Mouse (Mus musculus): ENCODE measurements around the gene Ppp2r3c. TPM values are rescaled to one million over a fixed set of nuclear protein-coding genes. Genes with fewer than 3 reads are reported as not detected.

Ppp2r3c gene
- polyA plus RNA-seq, 1 experiment from 2014 or later, result 15.6 TPM

- no peak overlapping the region for H3K4me3 ChIP-seq (ENCODE audit: low read depth, low read length)
- no peaks in the 10 kb centered on the region for H3K27me3 ChIP-seq (replicated peaks; ENCODE audit: control insufficient read depth, insufficient read depth, low read length)
- ATAC-seq (replicated peaks; ENCODE audit: low FRiP score, low TSS enrichment, low read depth) (no peak), DNase-seq (ENCODE audit: low spot score) (no peak)
- H3K36me3 ChIP-seq (ENCODE audit: control insufficient read depth, insufficient read depth, low read length), result 0 out of 2 replicates have a peak, but pooled peaks cover 5% of the 10 kb centered on the region
- H3K27ac ChIP-seq (ENCODE audit: low read depth), result no peak overlapping the region
- WGBS, result 83% methylated on average over 7 of the region's 7 CpGs
- H3K9ac ChIP-seq (ENCODE audit: low read length), result no peak overlapping the region
- no peaks in the 10 kb centered on the region for H3K9me3 ChIP-seq (ENCODE audit: control insufficient read depth, low read length)
- H3K4me2 ChIP-seq (ENCODE audit: low read length), result no peak overlapping the region
- H3K4me1 ChIP-seq (replicated peaks; ENCODE audit: control insufficient read depth, insufficient read depth, low read length), result no peaks in the 10 kb centered on the region
Measured at GRCm38 (mm10) chr12:55325702-55326101, 22.9 kb upstream of the Ppp2r3c start.

- no peak overlapping the region for H3K4me3 ChIP-seq (ENCODE audit: low read depth, low read length)
- H3K27me3 ChIP-seq (replicated peaks; ENCODE audit: control insufficient read depth, insufficient read depth, low read length), result no peaks in the 10 kb centered on the region
- peak overlapping the region; percentile 24; the same call in 1 of the 2 replicates for H3K27ac ChIP-seq (ENCODE audit: low read depth)
- H3K9ac ChIP-seq (ENCODE audit: low read length), result no peak overlapping the region
- no peak overlapping the region for H3K4me2 ChIP-seq (ENCODE audit: low read length)
- H3K4me1 ChIP-seq (replicated peaks; ENCODE audit: control insufficient read depth, insufficient read depth, low read length), result no peaks in the 10 kb centered on the region
- DNase-seq (ENCODE audit: low spot score) (no peak), ATAC-seq (replicated peaks; ENCODE audit: low FRiP score, low TSS enrichment, low read depth) (no peak)
- WGBS, result 84% methylated on average over 18 of the region's 18 CpGs
- peaks cover 10% of the 10 kb centered on the region; the same call in 1 of the 2 replicates for H3K36me3 ChIP-seq (ENCODE audit: control insufficient read depth, insufficient read depth, low read length)
- H3K9me3 ChIP-seq (ENCODE audit: control insufficient read depth, low read length), result no peaks in the 10 kb centered on the region
Measured at GRCm38 (mm10) chr12:55321642-55322291, 19.0 kb upstream of the Ppp2r3c start.

DNA sequence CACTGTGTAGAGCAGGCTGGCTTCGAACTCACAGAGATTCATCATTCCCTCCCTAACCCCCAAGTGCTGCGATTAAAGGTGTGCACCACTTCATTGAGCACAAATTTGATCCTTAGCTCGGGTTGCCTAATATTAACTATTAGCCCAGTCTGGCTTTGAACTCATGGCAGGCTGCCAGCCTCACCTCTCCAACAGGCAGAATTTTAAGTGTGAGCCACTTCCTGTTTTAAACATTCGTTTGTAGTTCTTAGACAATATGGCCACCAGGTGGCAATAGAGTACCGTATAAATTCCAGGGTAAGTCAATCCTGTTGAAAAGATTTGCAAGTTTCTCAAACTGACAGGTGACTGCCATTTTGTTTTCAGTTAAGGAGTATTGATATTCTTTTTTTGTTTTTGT is 12.4 kb upstream of the Ppp2r3c start:
- H3K27me3 ChIP-seq (replicated peaks; ENCODE audit: control insufficient read depth, insufficient read depth, low read length), result no peaks in the 10 kb centered on the region
- H3K4me2 ChIP-seq (ENCODE audit: low read length), result no peak overlapping the region
- no peaks in the 10 kb centered on the region for H3K9me3 ChIP-seq (ENCODE audit: control insufficient read depth, low read length)
- no peak for ATAC-seq (replicated peaks; ENCODE audit: low FRiP score, low TSS enrichment, low read depth)
- H3K9ac ChIP-seq (ENCODE audit: low read length), result no peak overlapping the region
- H3K36me3 ChIP-seq (ENCODE audit: control insufficient read depth, insufficient read depth, low read length), result peaks cover 10% of the 10 kb centered on the region
- H3K4me3 ChIP-seq (ENCODE audit: low read depth, low read length), result no peak overlapping the region
- no peak overlapping the region for H3K27ac ChIP-seq (ENCODE audit: low read depth)
- peak; percentile 78 for DNase-seq (ENCODE audit: low spot score)
- WGBS, result 45% methylated on average over 5 of the region's 5 CpGs
- H3K4me1 ChIP-seq (replicated peaks; ENCODE audit: control insufficient read depth, insufficient read depth, low read length), result no peaks in the 10 kb centered on the region

GRCm38 (mm10) chr12:55313901-55314300 is 11.1 kb upstream of the Ppp2r3c start:
- Histone ChIP-seq H3K27me3 (replicated peaks; ENCODE audit: control insufficient read depth, insufficient read depth, low read length) (no peaks in the 10 kb centered on the region), H3K4me3 (ENCODE audit: low read depth, low read length) (no peak overlapping the region), H3K27ac (ENCODE audit: low read depth) (no peak overlapping the region), H3K9me3 (ENCODE audit: control insufficient read depth, low read length) (no peaks in the 10 kb centered on the region), H3K36me3 (ENCODE audit: control insufficient read depth, insufficient read depth, low read length) (peaks cover 13% of the 10 kb centered on the region), H3K4me2 (ENCODE audit: low read length) (no peak overlapping the region), H3K9ac (ENCODE audit: low read length) (no peak overlapping the region), H3K4me1 (replicated peaks; ENCODE audit: control insufficient read depth, insufficient read depth, low read length) (no peaks in the 10 kb centered on the region)
- 93% methylated on average over 5 of the region's 5 CpGs for WGBS
- ATAC-seq (replicated peaks; ENCODE audit: low FRiP score, low TSS enrichment, low read depth), result no peak
- DNase-seq (ENCODE audit: low spot score), result no peak

DNA sequence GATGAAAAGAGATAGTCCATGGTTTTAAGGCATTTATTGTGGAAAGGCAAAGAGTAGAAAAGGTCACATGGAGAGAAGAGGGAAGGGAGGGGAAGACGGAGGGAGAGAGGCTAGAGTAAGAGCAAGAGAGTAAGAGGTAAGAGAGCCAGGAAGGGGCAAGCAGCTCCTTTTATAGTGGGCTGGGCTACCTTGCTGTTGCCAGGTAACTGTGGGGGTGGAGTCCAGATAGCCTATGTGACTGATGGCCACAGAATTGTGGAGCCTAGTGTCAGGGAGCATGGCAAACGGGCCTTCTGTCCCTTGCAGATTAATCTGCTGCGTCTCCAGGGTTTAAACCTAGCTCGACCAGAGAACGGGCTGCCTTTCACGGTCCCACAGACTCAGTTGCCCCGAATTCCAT is 9.0 kb upstream of the Ppp2r3c start:
- DNase-seq (ENCODE audit: low spot score) (no peak), ATAC-seq (replicated peaks; ENCODE audit: low FRiP score, low TSS enrichment, low read depth) (no peak)
- Histone ChIP-seq H3K27me3 (replicated peaks; ENCODE audit: control insufficient read depth, insufficient read depth, low read length) (no peaks in the 10 kb centered on the region), H3K4me1 (replicated peaks; ENCODE audit: control insufficient read depth, insufficient read depth, low read length) (no peaks in the 10 kb centered on the region), H3K9me3 (ENCODE audit: control insufficient read depth, low read length) (no peaks in the 10 kb centered on the region), H3K27ac (ENCODE audit: low read depth) (no peak overlapping the region), H3K36me3 (ENCODE audit: control insufficient read depth, insufficient read depth, low read length) (peaks cover 22% of the 10 kb centered on the region), H3K4me2 (ENCODE audit: low read length) (no peak overlapping the region), H3K4me3 (ENCODE audit: low read depth, low read length) (no peak overlapping the region), H3K9ac (ENCODE audit: low read length) (no peak overlapping the region)
- WGBS, result 79% methylated on average over 7 of the region's 7 CpGs

- Histone ChIP-seq H3K9ac (ENCODE audit: low read length) (no peak overlapping the region), H3K4me3 (ENCODE audit: low read depth, low read length) (no peak overlapping the region), H3K36me3 (ENCODE audit: control insufficient read depth, insufficient read depth, low read length) (peaks cover 22% of the 10 kb centered on the region), H3K27me3 (replicated peaks; ENCODE audit: control insufficient read depth, insufficient read depth, low read length) (no peaks in the 10 kb centered on the region), H3K4me1 (replicated peaks; ENCODE audit: control insufficient read depth, insufficient read depth, low read length) (no peaks in the 10 kb centered on the region), H3K9me3 (ENCODE audit: control insufficient read depth, low read length) (no peaks in the 10 kb centered on the region), H3K4me2 (ENCODE audit: low read length) (no peak overlapping the region), H3K27ac (ENCODE audit: low read depth) (no peak overlapping the region)
- DNase-seq (ENCODE audit: low spot score), result no peak
- WGBS, result 63% methylated on average over 8 of the region's 8 CpGs
- ATAC-seq (replicated peaks; ENCODE audit: low FRiP score, low TSS enrichment, low read depth), result no peak
Measured at GRCm38 (mm10) chr12:55309501-55309900, 6.7 kb upstream of the Ppp2r3c start.

- Histone ChIP-seq H3K9me3 (ENCODE audit: control insufficient read depth, low read length) (no peaks in the 10 kb centered on the region), H3K27ac (ENCODE audit: low read depth) (no peak overlapping the region), H3K4me1 (replicated peaks; ENCODE audit: control insufficient read depth, insufficient read depth, low read length) (no peaks in the 10 kb centered on the region), H3K27me3 (replicated peaks; ENCODE audit: control insufficient read depth, insufficient read depth, low read length) (no peaks in the 10 kb centered on the region), H3K4me3 (ENCODE audit: low read depth, low read length) (no peak overlapping the region), H3K4me2 (ENCODE audit: low read length) (no peak overlapping the region), H3K9ac (ENCODE audit: low read length) (no peak overlapping the region), H3K36me3 (ENCODE audit: control insufficient read depth, insufficient read depth, low read length) (peaks cover 22% of the 10 kb centered on the region)
- 96% methylated on average over 9 of the region's 9 CpGs for WGBS
- DNase-seq (ENCODE audit: low spot score) (no peak), ATAC-seq (replicated peaks; ENCODE audit: low FRiP score, low TSS enrichment, low read depth) (no peak)
Measured at GRCm38 (mm10) chr12:55308731-55309130, 5.9 kb upstream of the Ppp2r3c start.

GRCm38 (mm10) chr12:55307566-55307965 is 4.8 kb upstream of the Ppp2r3c start:
- Histone ChIP-seq H3K9me3 (ENCODE audit: control insufficient read depth, low read length) (no peaks in the 10 kb centered on the region), H3K27me3 (replicated peaks; ENCODE audit: control insufficient read depth, insufficient read depth, low read length) (no peaks in the 10 kb centered on the region), H3K4me3 (ENCODE audit: low read depth, low read length) (no peak overlapping the region), H3K36me3 (ENCODE audit: control insufficient read depth, insufficient read depth, low read length) (peaks cover 22% of the 10 kb centered on the region), H3K4me1 (replicated peaks; ENCODE audit: control insufficient read depth, insufficient read depth, low read length) (no peaks in the 10 kb centered on the region), H3K27ac (ENCODE audit: low read depth) (no peak overlapping the region), H3K9ac (ENCODE audit: low read length) (no peak overlapping the region), H3K4me2 (ENCODE audit: low read length) (no peak overlapping the region)
- no peak for ATAC-seq (replicated peaks; ENCODE audit: low FRiP score, low TSS enrichment, low read depth)
- whole genome bisulfite sequencing, result 86% methylated on average over 6 of the region's 6 CpGs
- DNase-seq (ENCODE audit: low spot score), result no peak

GRCm38 (mm10) chr12:55306371-55306770 is 3.6 kb upstream of the Ppp2r3c start:
- Histone ChIP-seq H3K9ac (ENCODE audit: low read length) (no peak overlapping the region), H3K4me2 (ENCODE audit: low read length) (no peak overlapping the region), H3K4me1 (replicated peaks; ENCODE audit: control insufficient read depth, insufficient read depth, low read length) (peaks cover 1% of the 10 kb centered on the region; the same call in 1 of the 2 replicates), H3K27ac (ENCODE audit: low read depth) (no peak overlapping the region), H3K36me3 (ENCODE audit: control insufficient read depth, insufficient read depth, low read length) (peaks cover 21% of the 10 kb centered on the region), H3K9me3 (ENCODE audit: control insufficient read depth, low read length) (no peaks in the 10 kb centered on the region), H3K4me3 (ENCODE audit: low read depth, low read length) (no peak overlapping the region), H3K27me3 (replicated peaks; ENCODE audit: control insufficient read depth, insufficient read depth, low read length) (no peaks in the 10 kb centered on the region)
- WGBS, result 93% methylated on average over 4 of the region's 4 CpGs
- DNase-seq (ENCODE audit: low spot score) (no peak), ATAC-seq (replicated peaks; ENCODE audit: low FRiP score, low TSS enrichment, low read depth) (no peak)
